Mouse (Mus musculus) heart, postnatal 0 days (tissue): ENCODE results near the gene Fam83e. TPM values are rescaled to one million over a fixed set of nuclear protein-coding genes. Genes with fewer than 3 reads are reported as not detected.

Experiments used
- ATAC-seq: fragments of 200-750 bp; cut with Nextera tagmentation; 2 replicates; pipeline ENCODE4 v1.8.0; 2017; ENCODE audit warnings: low read depth, moderate number of reproducible peaks, moderate library complexity; ENCODE audit not compliant: insufficient read depth
- DNase-seq: peaks from one replicate; pipeline ENCODE4 v3.0.0-alpha.2; 2016; ENCODE audit warnings: low spot score
- H3K27ac ChIP-seq: fragments of 300-500 bp; sonication (generic); 2 replicates; pipeline ENCODE4 v1.5.1; 2014; ENCODE audit warnings: low read depth, mild to moderate bottlenecking
- H3K27me3 ChIP-seq: fragments of 300-500 bp; sonication (generic); 2 replicates; pipeline ENCODE4 v1.6.1; 2014; ENCODE audit warnings: low read length, mixed read lengths; ENCODE audit not compliant: control insufficient read depth, insufficient read depth
- H3K36me3 ChIP-seq: fragments of 300-500 bp; sonication (generic); replicated peaks from 2 replicates; pipeline ENCODE4 v1.6.1; 2014; ENCODE audit warnings: low read length, mixed read lengths; ENCODE audit not compliant: control insufficient read depth, insufficient read depth
- H3K4me1 ChIP-seq: fragments of 300-500 bp; sonication (generic); 2 replicates; pipeline ENCODE4 v1.6.1; 2014; ENCODE audit warnings: antibody characterized with exemption; ENCODE audit not compliant: control insufficient read depth, insufficient read depth
- H3K4me2 ChIP-seq: fragments of 300-500 bp; sonication (generic); 2 replicates; pipeline ENCODE4 v1.6.1; 2014; ENCODE audit warnings: low read depth, mild to moderate bottlenecking, low read length, moderate library complexity
- H3K4me3 ChIP-seq: fragments of 300-500 bp; sonication (generic); 2 replicates; pipeline ENCODE4 v1.5.1; 2014; ENCODE audit warnings: low read depth, low read length
- H3K9ac ChIP-seq: fragments of 300-500 bp; sonication (generic); replicated peaks from 2 replicates; pipeline ENCODE4 v1.6.1; 2014; ENCODE audit warnings: low read depth, low read length, mixed read lengths
- H3K9me3 ChIP-seq: fragments of 300-500 bp; sonication (generic); replicated peaks from 2 replicates; pipeline ENCODE4 v1.6.1; 2016; ENCODE audit warnings: low read length; ENCODE audit not compliant: control insufficient read depth
- CTCF ChIP-seq: IDR thresholded peaks from 2 replicates; pipeline ENCODE4 v1.5.1; 2016; ENCODE audit warnings: antibody characterized with exemption, control low read depth, low read depth
- EP300 ChIP-seq: IDR thresholded peaks from 2 replicates; pipeline ENCODE4 v1.6.1; 2016; ENCODE audit warnings: antibody characterized with exemption, low read depth
- WGBS: fragments of 180-500 bp; shearing (Covaris S2); extraction: QIAGEN DNeasy Blood & Tissue Kit; methylation state at CpG from one replicate; pipeline ENCODE4 v1.1.7; 2014; 5-methylcytosine and 5-hydroxymethylcytosine counted together
- polyA plus RNA-seq: library from polyadenylated mRNA; unstranded; fragments of >200 nt; fragmentation: Nextera tagmentation; extraction: Ambion mirVana; gene quantifications from 2 replicates; pipeline ENCODE4 v1.2.1, GENCODE M21; 2015
- total RNA-seq: library from RNA; depleted of rRNA; stranded (reverse); fragments of >200 nt; gene quantifications from 2 replicates; pipeline ENCODE4 v1.2.3, GENCODE M21; 2014; ENCODE audit warnings: low replicate concordance

Gene Fam83e
- total and polyA plus RNA-seq, 2 experiments from 2014 or later = 0.07 TPM; not detected in 1

DNA sequence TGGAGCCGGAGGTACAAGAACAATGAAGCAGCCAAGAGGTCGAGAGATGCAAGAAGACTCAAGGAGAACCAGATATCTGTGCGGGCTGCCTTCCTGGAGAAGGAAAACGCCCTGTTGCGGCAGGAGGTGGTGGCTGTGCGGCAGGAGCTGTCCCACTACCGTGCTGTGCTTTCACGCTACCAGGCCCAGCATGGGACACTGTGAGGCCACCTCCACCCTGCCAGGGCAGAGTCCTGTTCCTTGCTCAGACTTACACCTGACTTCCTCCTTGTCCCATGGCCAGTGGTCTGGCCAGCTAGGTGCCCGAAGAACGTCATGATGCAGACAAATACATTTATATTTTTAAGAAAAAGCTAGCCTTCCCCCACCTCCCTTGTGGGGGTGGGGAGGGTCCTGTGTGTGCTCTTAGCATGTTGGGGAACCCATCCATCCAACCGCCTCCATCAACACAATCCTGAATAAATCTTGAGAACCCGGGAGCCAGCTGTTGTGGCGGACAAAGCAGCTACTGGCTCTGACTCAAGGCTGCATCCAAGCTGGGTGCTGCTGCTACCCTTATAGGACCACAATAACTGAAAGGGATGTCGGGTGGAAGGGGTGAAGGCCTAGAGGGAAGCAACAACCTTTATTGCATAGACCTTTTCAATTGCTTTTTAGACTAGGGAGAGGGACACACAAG is 11.2 kb upstream of the Fam83e start:
- H3K4me1 ChIP-seq = peaks cover 24% of the 10 kb centered on the region
- no peak overlapping the region for H3K27ac ChIP-seq
- H3K4me2 ChIP-seq = no peak overlapping the region
- 60% methylated on average over 14 of the region's 14 CpGs for WGBS
- H3K9me3 ChIP-seq = no peaks in the 10 kb centered on the region
- DNase-seq (no peak), ATAC-seq (no peak)
- TF ChIP-seq EP300 (no peak), CTCF (no peak)
- H3K27me3 ChIP-seq = no peaks in the 10 kb centered on the region
- peaks cover 42% of the 10 kb centered on the region for H3K36me3 ChIP-seq
- H3K9ac ChIP-seq = no peak overlapping the region
- H3K4me3 ChIP-seq = no peak overlapping the region

DNA sequence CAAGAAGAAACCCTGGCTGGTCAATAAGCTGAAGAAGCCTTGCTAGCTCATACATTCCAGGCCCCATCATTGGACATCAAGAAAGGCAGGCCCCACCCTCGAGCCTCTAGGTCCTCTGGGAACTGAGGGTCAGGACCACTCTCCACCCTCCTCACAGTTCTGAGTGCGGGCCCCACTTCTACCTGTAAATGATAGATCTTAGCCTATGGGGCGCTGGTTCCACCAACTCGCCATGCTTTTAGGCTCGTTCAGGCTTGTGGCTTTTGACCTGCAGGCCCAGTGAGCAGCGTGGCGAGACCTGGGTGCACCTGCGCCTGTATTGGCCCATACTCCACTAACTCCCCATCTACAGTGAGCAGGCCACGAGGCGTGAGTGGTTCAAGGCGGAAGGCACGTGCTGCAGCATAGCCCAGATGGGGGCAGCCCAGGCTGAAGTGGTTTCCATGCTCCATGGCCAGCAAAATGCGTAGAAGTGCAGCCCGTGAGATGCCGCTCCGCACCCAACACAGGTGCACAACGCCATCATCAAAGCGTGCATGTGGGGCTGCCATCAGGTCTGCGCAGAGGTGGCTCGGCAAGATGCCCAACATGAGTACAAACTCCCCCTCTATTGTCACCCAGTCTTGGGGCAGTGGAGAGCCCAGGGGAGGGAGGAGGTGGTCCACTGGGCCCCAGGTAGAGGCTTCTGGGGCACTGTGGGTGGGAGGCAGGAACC is 10.4 kb upstream of the Fam83e start:
- Histone ChIP-seq H3K4me3 (no peak overlapping the region), H3K27ac (no peak overlapping the region), H3K9ac (no peak overlapping the region), H3K4me2 (no peak overlapping the region), H3K36me3 (peaks cover 42% of the 10 kb centered on the region), H3K4me1 (peaks cover 28% of the 10 kb centered on the region), H3K9me3 (no peaks in the 10 kb centered on the region), H3K27me3 (no peaks in the 10 kb centered on the region)
- WGBS = 88% methylated on average over 20 of the region's 20 CpGs
- TF ChIP-seq CTCF (no peak), EP300 (no peak)
- DNase-seq (no peak), ATAC-seq (no peak)

DNA sequence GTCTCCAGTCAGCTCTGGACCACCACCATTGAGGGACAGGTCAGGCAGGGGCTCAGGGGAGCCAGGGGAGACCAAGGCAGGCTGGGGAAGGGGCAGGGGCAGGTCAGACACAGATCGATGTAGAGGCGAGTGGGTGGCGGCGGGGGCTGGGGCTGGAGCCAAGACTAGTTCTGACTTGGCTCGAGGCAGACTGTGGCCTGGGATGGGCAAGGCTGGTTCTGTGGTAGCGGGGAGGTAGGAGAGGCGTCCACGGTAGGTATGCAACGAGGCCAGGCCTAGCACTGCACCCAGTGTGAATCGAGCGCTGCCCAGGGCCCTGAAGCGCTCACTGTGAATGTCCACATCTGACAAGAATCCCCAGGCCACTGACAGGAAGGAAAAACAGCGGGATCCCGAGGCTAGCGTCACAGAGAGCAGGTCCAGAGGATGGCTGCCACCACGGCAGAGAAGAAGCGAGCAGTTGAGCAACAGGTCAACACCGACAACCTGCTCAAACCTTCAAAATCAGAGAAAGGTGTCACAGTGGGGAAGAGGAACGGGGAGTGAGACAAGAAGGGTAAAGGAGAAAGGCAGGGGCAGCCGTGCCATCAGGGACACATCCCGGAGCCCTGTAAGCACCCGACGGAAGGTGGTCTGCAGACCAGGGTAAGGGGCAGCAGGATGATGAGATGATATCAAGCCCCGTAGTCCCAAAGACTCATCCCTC is 9.5 kb upstream of the Fam83e start:
- Histone ChIP-seq H3K9ac (no peak overlapping the region), H3K27ac (no peak overlapping the region), H3K4me2 (no peak overlapping the region), H3K36me3 (peaks cover 42% of the 10 kb centered on the region), H3K4me3 (no peak overlapping the region), H3K27me3 (no peaks in the 10 kb centered on the region), H3K9me3 (no peaks in the 10 kb centered on the region), H3K4me1 (peaks cover 36% of the 10 kb centered on the region)
- WGBS = 86% methylated on average over 24 of the region's 24 CpGs
- TF ChIP-seq EP300 (no peak), CTCF (no peak)
- ATAC-seq = no peak
- DNase-seq = no peak

DNA sequence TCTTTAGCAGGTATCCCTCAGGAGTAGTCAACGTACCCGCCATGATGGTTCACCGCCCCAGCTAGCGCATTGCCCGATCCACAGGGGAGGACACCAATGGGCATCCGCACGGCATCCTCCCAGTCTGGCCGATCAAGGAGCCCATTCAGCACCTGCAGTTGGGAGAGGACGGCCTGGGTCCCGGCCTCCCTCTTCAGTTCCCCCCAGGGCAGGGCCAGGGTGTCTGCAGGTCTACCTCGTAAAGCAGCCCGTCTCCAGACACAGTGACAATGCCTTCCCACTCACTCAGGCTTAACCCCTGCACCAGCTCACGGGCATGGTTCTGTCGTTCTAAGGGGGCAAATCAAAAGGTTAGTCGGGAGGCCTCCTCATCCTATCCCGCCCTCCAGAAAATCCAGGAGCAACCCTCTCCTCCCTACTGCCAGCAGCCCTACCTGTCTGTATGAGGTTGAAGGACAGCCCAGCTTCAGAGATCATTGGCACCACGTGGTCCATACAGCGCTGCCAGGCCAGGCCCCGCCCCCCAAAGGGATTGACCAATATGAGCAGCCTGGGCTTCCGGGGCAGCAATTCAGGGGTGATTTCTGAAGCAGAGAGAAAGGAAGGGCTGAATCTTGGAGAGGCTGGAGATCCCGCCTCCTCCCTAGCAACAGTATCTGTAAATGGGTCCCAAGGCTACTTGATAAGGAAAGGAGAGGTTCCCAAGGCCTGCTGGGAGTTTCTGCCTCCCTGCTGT is 8.8 kb upstream of the Fam83e start:
- TF ChIP-seq CTCF (no peak), EP300 (no peak)
- Histone ChIP-seq H3K27ac (no peak overlapping the region), H3K4me2 (no peak overlapping the region), H3K9ac (no peak overlapping the region), H3K4me3 (no peak overlapping the region), H3K9me3 (no peaks in the 10 kb centered on the region), H3K36me3 (peaks cover 42% of the 10 kb centered on the region), H3K4me1 (peaks cover 41% of the 10 kb centered on the region), H3K27me3 (no peaks in the 10 kb centered on the region)
- DNase-seq (no peak), ATAC-seq (no peak)
- WGBS = 90% methylated on average over 21 of the region's 21 CpGs

DNA sequence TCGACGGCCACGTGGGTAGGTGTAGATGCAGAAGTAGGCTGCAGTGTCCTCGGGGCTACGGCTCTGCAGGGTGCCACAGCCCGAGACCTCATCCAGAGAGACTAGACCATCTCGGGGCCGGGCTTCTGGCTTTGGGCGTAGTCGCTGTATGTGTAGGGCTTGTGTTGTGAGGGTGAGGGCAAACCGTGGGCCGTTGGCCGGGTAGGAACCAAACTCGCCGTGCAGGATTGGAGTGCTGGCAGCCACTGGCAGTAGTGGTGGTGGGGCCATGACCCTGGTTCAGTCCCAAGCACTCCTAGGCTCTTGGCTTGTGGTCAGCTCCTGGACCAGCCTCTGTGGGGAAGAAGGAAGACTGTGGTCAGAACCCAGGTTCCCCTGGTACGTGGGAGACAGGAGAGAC is 7.6 kb upstream of the Fam83e start:
- no peak overlapping the region for H3K4me2 ChIP-seq
- no peak for ATAC-seq
- H3K36me3 ChIP-seq = peaks cover 42% of the 10 kb centered on the region
- peak; percentile 4 for DNase-seq
- no peaks in the 10 kb centered on the region for H3K27me3 ChIP-seq
- H3K9ac ChIP-seq = no peak overlapping the region
- WGBS = 88% methylated on average over 16 of the region's 16 CpGs
- no peak overlapping the region for H3K4me3 ChIP-seq
- peaks cover 32% of the 10 kb centered on the region for H3K4me1 ChIP-seq
- no peak overlapping the region for H3K27ac ChIP-seq
- TF ChIP-seq CTCF (no peak), EP300 (no peak)
- H3K9me3 ChIP-seq = no peaks in the 10 kb centered on the region
